Mouse (Mus musculus) B cell, adult 2 months (primary cell): ENCODE results near the gene Cbs.

Source experiments
- DNase-seq, 2 experiments: peaks; one replicate each; pipeline ENCODE4 v3.0.0; 2022

Cbs gene

GRCm38 (mm10) chr17:31636942-31637811 lies at the start of gene Cbs:
Gene Cbs (minus strand): TSS chr17:31637238.
- peak; percentile 65 to 66 for DNase-seq

GRCm38 (mm10) chr17:31686225-31686564 lies 49.2 kb upstream of the Cbs start:
- DNase-seq, result no peak

- DNase-seq, result peak; percentile 88 to 89
Observed at GRCm38 (mm10) chr17:31685514-31686224, 48.6 kb upstream of the Cbs start.

GRCm38 (mm10) chr17:31680450-31680849 lies 43.4 kb upstream of the Cbs start:
- no peak for DNase-seq

GRCm38 (mm10) chr17:31677507-31677906 lies 40.5 kb upstream of the Cbs start, which contains the start of gene Cryaa:
Gene Cryaa (plus strand): TSS chr17:31677807.
- no peak for DNase-seq

GRCm38 (mm10) chr17:31674426-31674825 lies 37.4 kb upstream of the Cbs start:
- DNase-seq, result no peak

GRCm38 (mm10) chr17:31672279-31672678 lies 35.2 kb upstream of the Cbs start:
- DNase-seq, result no peak

- DNase-seq, result no peak
Observed at GRCm38 (mm10) chr17:31671698-31672097, 34.7 kb upstream of the Cbs start.

GRCm38 (mm10) chr17:31670163-31670562 lies 33.1 kb upstream of the Cbs start:
- no peak for DNase-seq

GRCm38 (mm10) chr17:31668306-31668705 lies 31.3 kb upstream of the Cbs start:
- DNase-seq, result no peak

GRCm38 (mm10) chr17:31664760-31665159 lies 27.7 kb upstream of the Cbs start:
- peak; percentile 88 to 90 for DNase-seq

GRCm38 (mm10) chr17:31662855-31663254 lies 25.8 kb upstream of the Cbs start:
- DNase-seq, result peak; percentile 47 to 53

- no peak for DNase-seq
Observed at GRCm38 (mm10) chr17:31660661-31661250, 23.7 kb upstream of the Cbs start.

- peak; percentile 98 for DNase-seq
Observed at GRCm38 (mm10) chr17:31658468-31659185, 21.6 kb upstream of the Cbs start, which contains the start of gene U2af1. Gene U2af1 (minus strand): TSS chr17:31658892.

GRCm38 (mm10) chr17:31658136-31658467 lies 21.1 kb upstream of the Cbs start:
- no peak for DNase-seq

GRCm38 (mm10) chr17:31657141-31657983 lies 20.3 kb upstream of the Cbs start:
- DNase-seq, result no peak

- no peak for DNase-seq
Observed at GRCm38 (mm10) chr17:31656682-31657081, 19.6 kb upstream of the Cbs start.

- no peak for DNase-seq
Observed at GRCm38 (mm10) chr17:31655366-31655765, 18.3 kb upstream of the Cbs start.

- DNase-seq, result no peak
Observed at GRCm38 (mm10) chr17:31653277-31653676, 16.2 kb upstream of the Cbs start.

GRCm38 (mm10) chr17:31652152-31652551 lies 15.1 kb upstream of the Cbs start:
- DNase-seq, result no peak

GRCm38 (mm10) chr17:31646199-31647002 lies 9.4 kb upstream of the Cbs start:
- DNase-seq, result no peak
